In the genomic region with DNA sequence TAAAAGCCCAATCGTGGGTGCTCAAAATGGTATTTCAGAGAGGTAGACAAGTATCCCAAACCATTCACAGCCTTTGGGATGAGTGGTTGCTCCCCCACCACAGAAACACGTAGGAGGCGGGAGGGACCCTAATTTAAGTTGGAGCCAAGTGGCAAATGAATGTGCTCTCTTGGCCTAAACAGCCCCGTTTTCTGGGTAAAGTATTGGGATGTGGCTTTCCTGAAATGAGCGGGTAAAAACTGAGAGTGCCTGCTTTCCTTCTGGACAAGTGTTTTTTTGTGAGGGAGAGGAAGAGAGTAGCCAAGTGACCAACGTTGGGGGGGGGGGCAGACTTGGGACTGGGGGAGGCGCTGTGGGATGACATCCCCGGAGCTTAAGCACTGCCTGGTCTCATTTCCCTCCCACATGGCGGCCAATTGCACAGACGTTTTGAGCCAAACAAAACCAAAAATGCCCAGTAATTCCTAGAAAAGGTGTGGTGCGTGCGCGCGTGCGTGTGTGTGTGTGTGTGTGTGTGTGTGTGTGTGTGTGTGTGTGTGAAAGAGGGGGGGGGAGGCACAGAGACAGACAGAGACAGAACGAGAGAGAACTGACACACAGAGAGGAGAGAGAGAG, we compare ENCODE assay signal across 12 mouse cellular contexts. TPM values are rescaled to one million over a fixed set of nuclear protein-coding genes. Genes with fewer than 3 reads are reported as not detected.
DNase-seq lines count a peak whose midpoint lies in the region; ATAC-seq lines count a peak whose summit lies in the region.
"Had no signal": no experiment of that assay in that cellular context is flagged by ENCODE, and none has a peak within 500 bp of the region (broad histone marks: within the 10 kb centered on the region; RNA-seq: fewer than 3 reads in every experiment).

No protein-coding gene starts in this region.

- no peaks in the 10 kb centered on the region for H3K9me3 ChIP-seq in hindbrain, embryonic 14.5 days (ENCODE audit: control insufficient read depth, low read length)
- no peaks in the 10 kb centered on the region for H3K9me3 ChIP-seq in hindbrain, embryonic 12.5 days (replicated peaks)
- no peaks in the 10 kb centered on the region for H3K9me3 ChIP-seq in hindbrain, embryonic 15.5 days
- H3K9me3 ChIP-seq in limb, embryonic 15.5 days = no peaks in the 10 kb centered on the region

- no peak for ATAC-seq in hindbrain, embryonic 14.5 days (ENCODE audit: low FRiP score)
- ATAC-seq in hindbrain, embryonic 12.5 days (ENCODE audit: low FRiP score) = no peak
- ATAC-seq in hindbrain, embryonic 15.5 days (ENCODE audit: low FRiP score, low read depth) = no peak
- ATAC-seq in limb, embryonic 15.5 days (ENCODE audit: insufficient number of reproducible peaks, low FRiP score, low TSS enrichment, low read depth) = no peak
- ATAC-seq: midbrain, embryonic 16.5 days had no signal

- under 1% methylated on average over 16 of the region's 16 CpGs for WGBS in hindbrain, embryonic 14.5 days
- WGBS in hindbrain, embryonic 12.5 days = under 1% methylated on average over 16 of the region's 16 CpGs
- 2% methylated on average over 16 of the region's 16 CpGs for WGBS in hindbrain, embryonic 15.5 days
- WGBS in limb, embryonic 15.5 days = 2% methylated on average over 16 of the region's 16 CpGs

- peaks cover 96% of the 10 kb centered on the region for H3K27me3 ChIP-seq in hindbrain, embryonic 14.5 days (ENCODE audit: control insufficient read depth, insufficient read depth, low read length)
- peaks cover 96% of the 10 kb centered on the region for H3K27me3 ChIP-seq in hindbrain, embryonic 12.5 days
- H3K27me3 ChIP-seq in hindbrain, embryonic 15.5 days = peaks cover 79% of the 10 kb centered on the region
- peaks cover 96% of the 10 kb centered on the region for H3K27me3 ChIP-seq in limb, embryonic 15.5 days

- no peaks in the 10 kb centered on the region; the same call in 1 of the 2 replicates for H3K4me1 ChIP-seq in hindbrain, embryonic 14.5 days (replicated peaks; ENCODE audit: control insufficient read depth, insufficient read depth, low read length)
- H3K4me1 ChIP-seq in hindbrain, embryonic 12.5 days = peaks cover 11% of the 10 kb centered on the region
- peaks cover 2% of the 10 kb centered on the region; the same call in 1 of the 2 replicates for H3K4me1 ChIP-seq in brown adipose tissue, adult 24 weeks (ENCODE audit: control insufficient read depth, insufficient read depth, insufficient read length, low read length)
- H3K4me1 ChIP-seq in hindbrain, embryonic 15.5 days (replicated peaks) = peaks cover 12% of the 10 kb centered on the region
- peaks cover 23% of the 10 kb centered on the region for H3K4me1 ChIP-seq in limb, embryonic 15.5 days

- no peak overlapping the region for H3K27ac ChIP-seq in hindbrain, embryonic 14.5 days
- no peak overlapping the region for H3K27ac ChIP-seq in hindbrain, embryonic 12.5 days
- peak overlapping the region; percentile 91 for H3K27ac ChIP-seq in brown adipose tissue, adult 24 weeks (replicated peaks; ENCODE audit: low read depth, low read length)
- no peak overlapping the region for H3K27ac ChIP-seq in hindbrain, embryonic 15.5 days (replicated peaks)
- H3K27ac ChIP-seq in limb, embryonic 15.5 days = no peak overlapping the region

- H3K36me3 ChIP-seq in hindbrain, embryonic 14.5 days (replicated peaks; ENCODE audit: control insufficient read depth, insufficient read depth) = no peaks in the 10 kb centered on the region
- H3K36me3 ChIP-seq in hindbrain, embryonic 12.5 days = no peaks in the 10 kb centered on the region
- no peaks in the 10 kb centered on the region for H3K36me3 ChIP-seq in hindbrain, embryonic 15.5 days
- no peaks in the 10 kb centered on the region for H3K36me3 ChIP-seq in limb, embryonic 15.5 days

- H3K4me3 ChIP-seq in hindbrain, embryonic 14.5 days (replicated peaks; ENCODE audit: low read length) = 0 out of 2 replicates have a peak overlapping the region, but pooled peaks have one; percentile 9
- H3K4me3 ChIP-seq in hindbrain, embryonic 12.5 days = no peak overlapping the region
- peak overlapping the region; percentile 77 for H3K4me3 ChIP-seq in brown adipose tissue, adult 24 weeks (ENCODE audit: insufficient read depth, low read depth, low read length)
- H3K4me3 ChIP-seq in hindbrain, embryonic 15.5 days = 0 out of 2 replicates have a peak overlapping the region, but pooled peaks have one; percentile 4
- peak overlapping the region; percentile 45 for H3K4me3 ChIP-seq in limb, embryonic 15.5 days

- DNase-seq in hindbrain, embryonic 14.5 days (ENCODE audit: low spot score) = no peak
- no peak for DNase-seq in ovary, postnatal 10 days (ENCODE audit: low spot score)
- DNase-seq in urinary bladder, adult 18-20 months (ENCODE audit: low spot score in 2 of 2) = no peak
- DNase-seq: gastrocnemius, postnatal 14 days; liver; lung, postnatal 14 days had no signal

- H3K4me2 ChIP-seq in hindbrain, embryonic 14.5 days (replicated peaks) = 0 out of 2 replicates have a peak overlapping the region, but pooled peaks have one; percentile 1
- H3K4me2 ChIP-seq in hindbrain, embryonic 12.5 days (replicated peaks) = no peak overlapping the region
- H3K4me2 ChIP-seq in hindbrain, embryonic 15.5 days = 0 out of 2 replicates have a peak overlapping the region, but pooled peaks have one; percentile 11
- peak overlapping the region; percentile 72 for H3K4me2 ChIP-seq in limb, embryonic 15.5 days

- H3K9ac ChIP-seq in hindbrain, embryonic 14.5 days = no peak overlapping the region
- H3K9ac ChIP-seq in hindbrain, embryonic 12.5 days = no peak overlapping the region
- no peak overlapping the region for H3K9ac ChIP-seq in hindbrain, embryonic 15.5 days
- no peak overlapping the region for H3K9ac ChIP-seq in limb, embryonic 15.5 days

RNA-seq across cellular contexts. Expression of gene Hoxd3, which starts 0.7 kb away (rescaled TPM):
- polyA plus RNA-seq in hindbrain, embryonic 14.5 days (2014; fragmentation: Nextera tagmentation; extraction: Ambion mirVana) = 44.9 and 55.1 TPM in 2 replicates
- 69.6 and 83.5 TPM in 2 replicates for polyA plus RNA-seq in hindbrain, embryonic 12.5 days (2016; fragmentation: Nextera tagmentation; extraction: Ambion mirVana)
- not detected in 2 replicates for polyA plus RNA-seq in brown adipose tissue, adult 24 weeks (2012; ENCODE audit: insufficient read depth, insufficient read length, missing spikeins)
- 49.4 and 51.8 TPM in 2 replicates for polyA plus RNA-seq in hindbrain, embryonic 15.5 days (2015; fragmentation: Nextera tagmentation; extraction: Ambion mirVana)
- polyA plus RNA-seq in limb, embryonic 15.5 days (2015; fragmentation: Nextera tagmentation; extraction: Ambion mirVana) = 0.55 and 0.65 TPM in 2 replicates
- polyA plus RNA-seq: midbrain, embryonic 16.5 days had no signal

RNA-seq across cellular contexts. Expression of gene Hoxd4, which starts 0.7 kb away (rescaled TPM):
- polyA plus RNA-seq in hindbrain, embryonic 14.5 days (2014; fragmentation: Nextera tagmentation; extraction: Ambion mirVana) = 3.1 and 4.3 TPM in 2 replicates
- 3.6 and 4.6 TPM in 2 replicates for polyA plus RNA-seq in hindbrain, embryonic 12.5 days (2016; fragmentation: Nextera tagmentation; extraction: Ambion mirVana)
- 1.3 and 2.6 TPM in 2 replicates for polyA plus RNA-seq in brown adipose tissue, adult 24 weeks (2012; ENCODE audit: insufficient read depth, insufficient read length, missing spikeins)
- 2.7 and 3.3 TPM in 2 replicates for polyA plus RNA-seq in hindbrain, embryonic 15.5 days (2015; fragmentation: Nextera tagmentation; extraction: Ambion mirVana)
- 0.29 and 0.66 TPM in 2 replicates for polyA plus RNA-seq in limb, embryonic 15.5 days (2015; fragmentation: Nextera tagmentation; extraction: Ambion mirVana)
- polyA plus RNA-seq: midbrain, embryonic 16.5 days had no signal

RNA-seq across cellular contexts. Expression of gene Hoxd8, which starts 6.6 kb away (rescaled TPM):
- polyA plus RNA-seq in hindbrain, embryonic 14.5 days (2014; fragmentation: Nextera tagmentation; extraction: Ambion mirVana) = 2.1 and 3.3 TPM in 2 replicates
- polyA plus RNA-seq in hindbrain, embryonic 12.5 days (2016; fragmentation: Nextera tagmentation; extraction: Ambion mirVana) = 0.14 and 0.46 TPM in 2 replicates
- 7.4 and 10.4 TPM in 2 replicates for polyA plus RNA-seq in brown adipose tissue, adult 24 weeks (2012; ENCODE audit: insufficient read depth, insufficient read length, missing spikeins)
- polyA plus RNA-seq in hindbrain, embryonic 15.5 days (2015; fragmentation: Nextera tagmentation; extraction: Ambion mirVana) = 0.73 and 1.3 TPM in 2 replicates
- 5.9 and 7.3 TPM in 2 replicates for polyA plus RNA-seq in limb, embryonic 15.5 days (2015; fragmentation: Nextera tagmentation; extraction: Ambion mirVana)
- polyA plus RNA-seq: midbrain, embryonic 16.5 days had no signal

RNA-seq across cellular contexts. Expression of gene Hoxd9, which starts 13.5 kb away (rescaled TPM):
- 0.09 TPM in 1 of 2 replicates, not detected in the other for polyA plus RNA-seq in hindbrain, embryonic 14.5 days (2014; fragmentation: Nextera tagmentation; extraction: Ambion mirVana)
- 0.10 TPM in 1 of 2 replicates, not detected in the other for polyA plus RNA-seq in hindbrain, embryonic 12.5 days (2016; fragmentation: Nextera tagmentation; extraction: Ambion mirVana)
- polyA plus RNA-seq in brown adipose tissue, adult 24 weeks (2012; ENCODE audit: insufficient read depth, insufficient read length, missing spikeins) = 1.9 TPM in 1 of 2 replicates, not detected in the other
- polyA plus RNA-seq in hindbrain, embryonic 15.5 days (2015; fragmentation: Nextera tagmentation; extraction: Ambion mirVana) = not detected in 2 replicates
- polyA plus RNA-seq in limb, embryonic 15.5 days (2015; fragmentation: Nextera tagmentation; extraction: Ambion mirVana) = 7.1 TPM in 2 replicates
- polyA plus RNA-seq: midbrain, embryonic 16.5 days had no signal

RNA-seq across cellular contexts. Expression of gene Gm28230, which starts 15.5 kb away (rescaled TPM):
- 0.82 and 1.3 TPM in 2 replicates for polyA plus RNA-seq in hindbrain, embryonic 14.5 days (2014; fragmentation: Nextera tagmentation; extraction: Ambion mirVana)
- polyA plus RNA-seq in hindbrain, embryonic 12.5 days (2016; fragmentation: Nextera tagmentation; extraction: Ambion mirVana) = 0.66 and 1.1 TPM in 2 replicates
- not detected in 2 replicates for polyA plus RNA-seq in brown adipose tissue, adult 24 weeks (2012; ENCODE audit: insufficient read depth, insufficient read length, missing spikeins)
- 0.87 and 1.6 TPM in 2 replicates for polyA plus RNA-seq in hindbrain, embryonic 15.5 days (2015; fragmentation: Nextera tagmentation; extraction: Ambion mirVana)
- 0.08 and 0.11 TPM in 2 replicates for polyA plus RNA-seq in limb, embryonic 15.5 days (2015; fragmentation: Nextera tagmentation; extraction: Ambion mirVana)
- polyA plus RNA-seq: heart, postnatal 0 days; midbrain, embryonic 16.5 days had no signal

Comparison
In these comparisons a context has a peak if more than half of its experiments do, and no peak if none do; other contexts are left out.
1. RNA of gene Hoxd3, which starts 0.7 kb away (polyA plus RNA-seq): 69.6 to 83.5 TPM in hindbrain, embryonic 12.5 days, 44.9 to 55.1 TPM in hindbrain, embryonic 14.5 days and 49.4 to 51.8 TPM in hindbrain, embryonic 15.5 days; 0.55 to 0.65 TPM in limb, embryonic 15.5 days and not detected in brown adipose tissue, adult 24 weeks; every median in the first group is over 10 times any median in the second.